Mouse (Mus musculus) midbrain, embryonic 16.5 days (tissue): ENCODE data around the gene 1110004F10Rik. TPM values are rescaled to one million over a fixed set of nuclear protein-coding genes. Genes with fewer than 3 reads are reported as not detected.
"Not testable (repeated sequence)": the region's sequence is repeated elsewhere in the genome, so short reads cannot be mapped to it uniquely, and the experiment has no call there.

ENCODE experiments used
- ATAC-seq: fragments of 200-750 bp; cut with Nextera tagmentation; 2 replicates; pipeline ENCODE4 v1.8.0; 2017; ENCODE audit warnings: moderate TSS enrichment
- H3K27ac ChIP-seq: fragments of 300-500 bp; sonication (generic); 2 replicates; pipeline ENCODE4 v1.5.1; 2014; ENCODE audit warnings: mild to moderate bottlenecking, low read length, mixed read lengths
- H3K27me3 ChIP-seq: fragments of 300-500 bp; sonication (generic); 2 replicates; pipeline ENCODE4 v1.6.1; 2014; ENCODE audit warnings: low read depth, low read length, mixed read lengths; ENCODE audit not compliant: control insufficient read depth, insufficient read depth
- H3K36me3 ChIP-seq: fragments of 300-500 bp; sonication (generic); 2 replicates; pipeline ENCODE4 v1.6.1; 2014; ENCODE audit warnings: mild to moderate bottlenecking, low read length, moderate library complexity, mixed read lengths; ENCODE audit not compliant: control insufficient read depth, insufficient read depth
- H3K4me1 ChIP-seq: fragments of 300-500 bp; sonication (generic); 2 replicates; pipeline ENCODE4 v1.6.1; 2014; ENCODE audit warnings: mild to moderate bottlenecking, low read length, mixed read lengths; ENCODE audit not compliant: control insufficient read depth, insufficient read depth
- H3K4me2 ChIP-seq: fragments of 300-500 bp; sonication (generic); 2 replicates; pipeline ENCODE4 v1.6.1; 2014; ENCODE audit warnings: mild to moderate bottlenecking, low read length, mixed read lengths
- H3K4me3 ChIP-seq: fragments of 300-500 bp; sonication (generic); 2 replicates; pipeline ENCODE4 v1.5.1; 2014; ENCODE audit warnings: low read depth, mild to moderate bottlenecking, low read length, moderate library complexity, mixed read lengths
- H3K9ac ChIP-seq: fragments of 300-500 bp; sonication (generic); 2 replicates; pipeline ENCODE4 v1.6.1; 2014; ENCODE audit warnings: low read depth, low read length, mixed read lengths
- H3K9me3 ChIP-seq: fragments of 300-500 bp; sonication (generic); replicated peaks from 2 replicates; pipeline ENCODE4 v1.6.1; 2014; ENCODE audit warnings: mild to moderate bottlenecking, low read length, mixed read lengths; ENCODE audit not compliant: control insufficient read depth, poor library complexity, severe bottlenecking
- WGBS: fragments of 180-500 bp; shearing (Covaris S2); extraction: QIAGEN DNeasy Blood & Tissue Kit; methylation state at CpG from one replicate; pipeline ENCODE4 v1.1.7; 2014; 5-methylcytosine and 5-hydroxymethylcytosine counted together
- polyA plus RNA-seq: library from polyadenylated mRNA; unstranded; fragments of >200 nt; fragmentation: Nextera tagmentation; extraction: Ambion mirVana; gene quantifications from 2 replicates; pipeline ENCODE4 v1.2.1, GENCODE M21; 2015

1110004F10Rik gene
- polyA plus RNA-seq, 1 experiment from 2014 or later: 363 TPM

GRCm38 (mm10) chr7:116084366-116084765, 45.2 kb downstream of the 1110004F10Rik start, which contains the start of gene Gm4353:
Gene Gm4353 (minus strand): TSS chr7:116084635.
- H3K4me1 ChIP-seq, H3K9ac ChIP-seq, H3K27ac ChIP-seq, H3K4me3 ChIP-seq, H3K27me3 ChIP-seq, H3K9me3 ChIP-seq, H3K4me2 ChIP-seq, ATAC-seq, H3K36me3 ChIP-seq: not testable (repeated sequence)
- 96% methylated on average over 11 of the region's 11 CpGs for WGBS

GRCm38 (mm10) chr7:116092710-116093465, 53.7 kb downstream of the 1110004F10Rik start:
- Histone ChIP-seq H3K9ac (peak overlapping the region; percentile 92), H3K27me3 (no peaks in the 10 kb centered on the region), H3K4me2 (peak overlapping the region; percentile 84), H3K4me1 (peaks cover 22% of the 10 kb centered on the region), H3K36me3 (no peaks in the 10 kb centered on the region), H3K4me3 (peak overlapping the region; percentile 70), H3K9me3 (no peaks in the 10 kb centered on the region), H3K27ac (peak overlapping the region; percentile 98)
- under 1% methylated on average over 38 of the region's 38 CpGs for WGBS
- peak; percentile 100 for ATAC-seq

GRCm38 (mm10) chr7:116093466-116093850, 54.3 kb downstream of the 1110004F10Rik start:
- peak overlapping the region; percentile 92 for H3K9ac ChIP-seq
- WGBS: under 1% methylated on average over 19 of the region's 19 CpGs
- peak overlapping the region; percentile 70 for H3K4me3 ChIP-seq
- peak overlapping the region; percentile 98 for H3K27ac ChIP-seq
- no peaks in the 10 kb centered on the region for H3K36me3 ChIP-seq
- no peaks in the 10 kb centered on the region for H3K27me3 ChIP-seq
- ATAC-seq: peak; percentile 90
- peaks cover 22% of the 10 kb centered on the region for H3K4me1 ChIP-seq
- peak overlapping the region; percentile 84 for H3K4me2 ChIP-seq
- H3K9me3 ChIP-seq: no peaks in the 10 kb centered on the region

GRCm38 (mm10) chr7:116099952-116100528, 60.8 kb downstream of the 1110004F10Rik start:
- H3K27me3 ChIP-seq: no peaks in the 10 kb centered on the region
- no peak overlapping the region for H3K4me3 ChIP-seq
- no peak overlapping the region for H3K27ac ChIP-seq
- no peak overlapping the region for H3K4me2 ChIP-seq
- WGBS: 87% methylated on average over 7 of the region's 7 CpGs
- no peak overlapping the region for H3K9ac ChIP-seq
- peaks cover 19% of the 10 kb centered on the region for H3K36me3 ChIP-seq
- ATAC-seq: no peak
- H3K4me1 ChIP-seq: peaks cover 17% of the 10 kb centered on the region
- no peaks in the 10 kb centered on the region for H3K9me3 ChIP-seq

- H3K9ac ChIP-seq: no peak overlapping the region
- H3K27me3 ChIP-seq: no peaks in the 10 kb centered on the region
- no peak overlapping the region for H3K27ac ChIP-seq
- H3K9me3 ChIP-seq: no peaks in the 10 kb centered on the region
- H3K4me3 ChIP-seq: no peak overlapping the region
- WGBS: 98% methylated on average over 9 of the region's 9 CpGs
- H3K4me1 ChIP-seq: peaks cover 5% of the 10 kb centered on the region; the same call in 1 of the 2 replicates
- no peak for ATAC-seq
- peaks cover 28% of the 10 kb centered on the region for H3K36me3 ChIP-seq
- no peak overlapping the region for H3K4me2 ChIP-seq
Measured at GRCm38 (mm10) chr7:116103091-116103490, 63.9 kb downstream of the 1110004F10Rik start.

GRCm38 (mm10) chr7:116110661-116111060, 71.5 kb downstream of the 1110004F10Rik start:
- Histone ChIP-seq H3K36me3 (peaks cover 4% of the 10 kb centered on the region), H3K27me3 (no peaks in the 10 kb centered on the region), H3K9ac (no peak overlapping the region), H3K27ac (no peak overlapping the region), H3K4me1 (no peaks in the 10 kb centered on the region), H3K4me2 (no peak overlapping the region), H3K9me3 (no peaks in the 10 kb centered on the region), H3K4me3 (no peak overlapping the region)
- ATAC-seq: no peak
- 80% methylated on average over 3 of the region's 3 CpGs for WGBS

GRCm38 (mm10) chr7:116111546-116111945, 72.3 kb downstream of the 1110004F10Rik start:
- no peak for ATAC-seq
- Histone ChIP-seq H3K4me3 (no peak overlapping the region), H3K4me1 (no peaks in the 10 kb centered on the region), H3K36me3 (no peaks in the 10 kb centered on the region), H3K27ac (no peak overlapping the region), H3K9ac (no peak overlapping the region), H3K27me3 (no peaks in the 10 kb centered on the region), H3K9me3 (no peaks in the 10 kb centered on the region), H3K4me2 (no peak overlapping the region)
- WGBS: 83% methylated on average over 6 of the region's 6 CpGs

GRCm38 (mm10) chr7:116115216-116115930, 76.2 kb downstream of the 1110004F10Rik start:
- Histone ChIP-seq H3K27me3 (no peaks in the 10 kb centered on the region), H3K9me3 (no peaks in the 10 kb centered on the region), H3K9ac (no peak overlapping the region), H3K4me2 (no peak overlapping the region), H3K4me1 (no peaks in the 10 kb centered on the region), H3K36me3 (no peaks in the 10 kb centered on the region), H3K27ac (no peak overlapping the region), H3K4me3 (no peak overlapping the region)
- no peak for ATAC-seq
- WGBS: 66% methylated on average over 12 of the region's 12 CpGs

GRCm38 (mm10) chr7:116115991-116116390, 76.8 kb downstream of the 1110004F10Rik start:
- H3K9me3 ChIP-seq: no peaks in the 10 kb centered on the region
- 63% methylated on average over 2 of the region's 2 CpGs for WGBS
- no peak overlapping the region for H3K4me3 ChIP-seq
- H3K4me2 ChIP-seq: no peak overlapping the region
- H3K36me3 ChIP-seq: no peaks in the 10 kb centered on the region
- no peaks in the 10 kb centered on the region for H3K27me3 ChIP-seq
- no peak overlapping the region for H3K27ac ChIP-seq
- no peak overlapping the region for H3K9ac ChIP-seq
- no peak for ATAC-seq
- peaks cover under 1% of the 10 kb centered on the region; the same call in 1 of the 2 replicates for H3K4me1 ChIP-seq
